Mouse (Mus musculus) T-helper 2 cell (primary cell): ENCODE results near the gene Clybl.

Experiments
- in situ Hi-C: fragments of 300-600 bp; cut with MboI, MseI; formaldehyde crosslinking; loops from one replicate; pipeline ENCODE4 v1.15.1; 2025; ENCODE audit warnings: high pct_unique_total_duplicates

Gene Clybl

DNA sequence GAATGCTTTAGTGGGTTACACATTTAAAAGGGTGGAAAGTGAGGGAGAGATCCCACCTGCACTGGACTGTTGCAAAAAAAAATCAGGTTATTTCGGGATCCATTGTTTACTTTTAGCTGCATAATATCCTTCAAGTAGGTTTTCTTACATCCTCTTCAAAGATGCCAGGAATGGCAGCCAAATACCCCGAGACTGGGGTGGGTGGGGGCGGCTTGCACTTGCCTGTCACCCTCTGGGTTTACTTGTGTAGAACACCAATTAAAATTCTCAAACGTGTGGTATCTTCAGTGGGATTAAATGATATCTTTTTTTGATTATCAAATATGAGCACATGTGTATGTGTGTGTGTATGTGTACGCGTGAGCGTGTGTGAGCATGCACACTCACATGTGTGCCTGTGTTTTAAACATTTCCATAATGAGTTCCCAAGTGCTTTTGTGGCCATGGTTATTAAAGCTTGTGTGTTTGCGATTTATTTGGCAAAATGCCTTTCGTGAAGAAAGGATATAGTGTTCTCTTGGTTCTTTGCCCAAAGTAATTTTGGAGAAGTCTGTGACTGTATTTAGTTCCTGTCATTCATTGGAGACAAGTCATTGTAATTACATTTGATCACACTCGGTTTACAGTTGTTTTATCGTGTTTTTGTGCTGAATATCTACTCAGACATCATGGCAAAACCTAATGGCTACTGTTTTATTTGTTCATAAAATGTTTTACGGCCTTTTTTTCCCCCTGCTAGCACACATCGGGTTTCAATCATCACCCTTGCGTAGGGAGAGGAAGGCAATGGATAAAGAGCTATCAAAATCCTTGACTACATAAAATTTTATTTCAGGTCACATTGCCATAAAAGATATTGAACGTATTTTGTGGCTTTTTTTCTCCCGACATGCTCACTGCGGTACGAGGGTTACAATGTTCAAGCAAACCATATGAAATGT lies 65.7 kb downstream of the Clybl start:
- in situ Hi-C loops, result no loop called here

DNA sequence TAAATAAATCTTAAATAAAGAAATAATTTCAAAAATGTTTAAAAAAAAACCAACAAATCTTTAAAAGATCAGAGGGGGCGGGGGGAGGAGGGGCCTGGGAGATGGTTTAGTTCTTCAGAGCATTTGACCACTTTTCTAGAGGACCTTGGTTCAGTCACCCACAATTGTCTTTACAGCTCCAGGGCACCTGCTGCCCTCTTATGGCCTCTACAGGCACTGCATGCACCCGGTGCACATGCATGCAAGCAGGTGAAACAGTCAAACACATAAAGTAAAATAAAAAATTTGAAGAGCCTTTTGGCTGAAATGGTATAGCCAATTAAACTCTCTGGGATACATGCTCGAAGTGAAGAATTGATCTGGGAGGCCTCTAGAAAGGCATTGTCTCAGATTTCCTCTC lies 67.6 kb downstream of the Clybl start:
- in situ Hi-C loops, result no loop called here

DNA sequence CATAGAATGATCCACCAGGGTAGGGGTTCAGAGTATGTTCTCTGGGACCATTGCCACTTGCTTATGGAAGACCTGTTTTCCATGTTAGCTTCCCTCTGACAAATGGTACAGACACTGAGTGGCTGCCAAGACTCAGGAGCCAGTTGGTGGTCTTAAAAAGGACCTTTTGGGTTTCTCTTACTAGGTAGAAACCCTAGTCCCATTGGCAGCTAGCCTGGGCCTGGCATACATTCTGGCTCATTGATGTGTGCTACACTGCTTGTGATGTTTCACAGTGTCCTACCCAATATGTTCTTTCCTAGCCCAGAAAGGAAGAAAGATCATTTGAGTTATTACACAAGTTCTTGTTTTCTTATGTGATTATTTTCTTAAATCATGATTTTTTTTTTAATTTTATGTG lies 69.8 kb downstream of the Clybl start:
- in situ Hi-C loops, result no loop called here

DNA sequence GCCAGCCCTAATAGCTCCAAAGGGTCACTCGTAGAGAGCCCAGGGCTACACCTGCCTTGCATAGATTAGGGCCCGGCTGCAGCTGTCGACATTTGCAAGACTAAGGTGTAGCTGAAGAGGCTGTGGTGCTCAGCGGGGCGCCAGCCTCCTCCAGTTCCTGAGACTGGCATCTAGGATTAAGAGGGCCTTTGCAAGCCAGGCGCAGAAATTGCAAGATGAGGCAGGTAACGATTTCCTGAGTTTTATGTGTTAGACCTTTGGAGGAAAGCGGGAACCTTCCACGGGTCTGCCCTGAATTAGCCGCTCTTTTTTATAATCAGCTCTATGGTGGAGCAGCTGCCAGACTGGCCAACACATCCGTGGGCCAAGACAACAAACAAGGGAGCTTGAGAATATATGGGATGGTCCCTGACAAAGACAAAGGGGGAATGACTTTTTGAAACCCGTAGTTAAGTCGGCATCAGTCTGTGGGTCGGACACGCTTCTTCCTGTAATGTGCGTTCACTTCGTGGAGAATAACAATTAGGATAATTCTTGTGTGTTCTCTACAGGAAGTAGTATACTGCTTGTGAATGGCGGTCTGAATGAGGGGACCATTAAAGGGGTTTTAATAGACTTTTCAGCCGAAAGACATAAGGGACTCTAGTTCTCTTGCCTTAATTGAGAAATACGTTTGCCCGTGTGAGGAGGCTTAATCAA lies 74.2 kb downstream of the Clybl start:
- in situ Hi-C loops, result no loop called here

DNA sequence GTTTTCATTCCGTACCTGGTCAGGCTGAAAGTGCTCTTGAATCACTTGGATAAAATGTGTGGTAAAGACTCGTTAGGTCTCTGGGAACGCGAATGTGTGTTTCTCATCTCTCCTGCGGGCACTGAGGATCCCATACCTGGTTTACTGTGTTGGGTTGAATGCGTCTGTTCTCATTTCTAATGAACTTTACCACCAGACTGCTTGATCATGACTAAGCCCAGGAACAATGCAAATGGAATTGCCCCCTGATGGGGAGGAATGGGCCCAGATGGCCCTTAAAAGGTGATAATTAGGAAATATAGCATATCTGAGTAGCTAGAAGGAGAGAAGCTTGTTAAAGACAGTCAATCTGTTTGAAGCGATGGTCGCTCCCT lies 74.7 kb downstream of the Clybl start:
- in situ Hi-C loops, result no loop called here

DNA sequence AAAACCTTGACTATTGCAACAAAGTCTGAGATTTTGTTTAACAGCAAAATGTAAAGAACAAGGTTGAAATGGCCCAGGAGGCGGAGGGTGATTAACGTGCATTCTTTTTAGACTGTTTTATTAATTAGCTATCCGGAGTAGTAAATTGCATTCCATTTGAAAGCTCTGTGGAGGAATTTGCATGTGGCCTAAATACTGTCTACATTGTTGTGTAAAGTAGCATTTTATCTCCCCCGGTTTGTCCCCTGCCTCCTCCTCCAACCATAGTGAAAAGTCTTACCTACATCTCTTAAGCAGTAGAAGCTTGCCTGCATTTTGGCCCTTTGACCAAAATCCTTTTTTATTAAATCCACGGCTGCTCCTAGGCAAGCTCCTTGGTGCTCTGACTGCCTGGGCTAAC lies 76.8 kb downstream of the Clybl start:
- in situ Hi-C loops, result no loop called here

DNA sequence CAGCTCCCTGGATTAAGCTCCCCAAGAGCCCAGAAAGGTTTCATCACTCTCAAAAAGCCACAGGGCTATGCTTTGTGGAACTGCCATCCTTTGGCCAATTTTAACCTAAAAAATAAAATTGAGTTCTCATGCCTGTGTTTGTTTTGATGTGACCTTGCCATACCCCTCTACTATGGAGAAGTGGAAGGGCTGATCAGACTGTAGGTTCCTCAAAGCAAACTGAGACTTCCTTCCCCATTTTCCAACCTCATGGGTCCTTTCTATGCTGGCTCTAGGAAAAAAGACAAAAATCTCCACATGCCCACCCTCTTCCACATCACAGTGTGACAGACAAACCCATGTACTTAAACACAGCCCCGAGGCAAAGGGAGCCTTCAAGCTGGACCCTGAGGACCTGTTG lies 79.7 kb downstream of the Clybl start:
- in situ Hi-C loops, result no loop called here

DNA sequence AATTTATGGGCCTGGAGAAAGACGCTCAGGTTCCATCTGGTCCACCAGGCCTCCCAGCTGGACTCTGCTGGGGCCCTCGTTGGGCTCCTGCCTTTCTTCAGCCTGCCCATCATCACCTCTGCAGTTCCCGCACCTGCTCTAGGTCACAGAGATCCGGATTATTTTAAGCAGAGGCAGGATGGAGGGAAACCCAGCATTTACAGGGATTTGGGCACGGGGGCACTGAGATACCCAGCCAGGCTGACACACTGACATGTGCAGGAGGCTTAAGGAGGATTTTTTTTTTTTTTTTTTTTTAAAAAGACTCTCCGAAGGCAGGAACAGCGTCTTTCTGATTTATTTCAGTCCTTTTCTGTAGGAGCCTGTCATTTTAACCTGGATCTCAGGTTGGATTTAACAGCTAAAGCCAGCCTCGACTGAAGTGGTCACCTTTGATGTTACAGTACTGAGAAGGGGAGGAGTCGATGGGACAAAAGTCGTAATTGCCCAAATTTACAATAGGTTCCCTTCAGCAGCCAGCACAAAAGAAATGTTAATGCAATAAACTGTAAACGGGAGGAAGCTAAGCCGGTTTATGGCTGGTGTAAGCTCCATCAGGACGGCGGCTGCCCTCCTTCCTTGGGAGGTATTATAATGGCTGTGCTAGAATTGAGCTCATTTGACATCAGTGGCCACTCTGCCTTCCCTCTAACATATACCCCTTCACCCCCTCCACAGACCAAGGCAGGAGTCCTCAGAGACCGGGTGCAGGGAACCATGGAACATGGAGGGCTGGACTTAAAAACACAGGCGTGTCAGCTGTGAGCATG lies 81.6 kb downstream of the Clybl start:
- in situ Hi-C loops, result no loop called here

DNA sequence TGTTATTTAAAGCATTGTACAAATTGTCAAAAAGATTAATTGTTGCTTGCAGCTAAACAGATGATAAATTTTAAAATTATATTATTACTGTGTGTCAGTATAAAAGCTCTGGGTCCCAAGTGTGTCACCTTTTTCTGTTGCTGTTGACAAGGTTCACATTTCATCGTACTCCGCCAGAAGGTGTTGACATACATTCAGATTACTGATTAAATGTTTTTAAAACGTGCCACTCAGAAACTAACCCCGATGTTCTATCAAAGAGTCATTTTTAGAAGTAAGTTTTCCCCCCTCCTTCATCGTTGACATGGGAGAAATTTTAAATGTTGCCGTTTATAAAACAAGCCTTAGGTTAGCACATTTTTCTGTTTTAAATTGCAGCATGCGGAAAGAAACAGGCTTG lies 83.7 kb downstream of the Clybl start:
- in situ Hi-C loops, result no loop called here

DNA sequence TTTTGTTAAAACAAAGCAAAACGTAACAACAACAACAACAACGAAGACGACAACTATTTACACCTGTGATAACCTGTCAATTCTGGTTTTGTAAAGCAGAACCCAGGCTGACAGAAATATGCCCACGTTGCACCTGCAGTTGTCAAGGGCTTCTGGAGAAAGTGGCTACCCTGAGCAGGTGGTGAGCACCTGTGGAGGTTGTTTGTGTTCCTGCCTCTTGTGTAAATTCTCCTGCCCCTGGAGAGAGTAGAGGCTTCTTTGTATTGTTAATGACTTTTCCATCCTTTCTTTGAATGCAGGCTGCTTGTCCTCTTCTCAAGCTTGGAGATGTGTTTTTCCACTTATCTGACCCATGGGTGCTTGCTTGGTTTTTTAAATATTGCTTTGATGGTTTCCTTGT lies 86.1 kb downstream of the Clybl start:
- in situ Hi-C loops, result no loop called here

DNA sequence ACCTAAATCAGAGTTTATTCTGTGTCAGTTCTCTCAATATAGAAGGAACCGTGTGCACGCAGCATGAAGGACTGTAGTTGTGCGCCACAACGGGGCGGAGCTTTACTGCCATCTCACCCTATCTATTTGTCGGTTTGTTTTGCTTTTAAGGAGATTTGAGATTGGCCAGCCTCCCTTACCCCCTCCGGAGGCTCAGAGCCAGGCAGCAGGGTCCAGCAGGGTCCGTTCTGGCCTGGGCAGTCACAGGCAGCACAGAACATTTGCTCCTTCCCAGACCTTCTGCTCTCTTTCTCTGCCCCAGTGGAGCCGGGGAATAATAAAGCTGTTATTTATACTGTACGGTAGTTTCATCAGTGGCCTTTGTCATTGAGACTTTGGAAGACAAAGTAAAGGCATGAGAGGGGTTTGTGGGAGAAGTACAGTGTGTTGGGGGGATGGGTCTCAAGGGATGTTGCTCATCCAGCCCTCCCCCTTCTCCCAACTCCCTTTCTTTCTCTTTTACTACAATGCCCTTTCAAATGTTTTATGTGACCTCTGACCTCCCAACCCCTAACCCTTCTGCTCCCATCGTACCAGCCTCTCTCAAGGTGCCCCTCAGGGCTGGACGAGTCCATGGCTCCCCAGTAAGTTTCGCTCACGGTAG lies 89.7 kb downstream of the Clybl start:
- in situ Hi-C loops, result no loop called here

DNA sequence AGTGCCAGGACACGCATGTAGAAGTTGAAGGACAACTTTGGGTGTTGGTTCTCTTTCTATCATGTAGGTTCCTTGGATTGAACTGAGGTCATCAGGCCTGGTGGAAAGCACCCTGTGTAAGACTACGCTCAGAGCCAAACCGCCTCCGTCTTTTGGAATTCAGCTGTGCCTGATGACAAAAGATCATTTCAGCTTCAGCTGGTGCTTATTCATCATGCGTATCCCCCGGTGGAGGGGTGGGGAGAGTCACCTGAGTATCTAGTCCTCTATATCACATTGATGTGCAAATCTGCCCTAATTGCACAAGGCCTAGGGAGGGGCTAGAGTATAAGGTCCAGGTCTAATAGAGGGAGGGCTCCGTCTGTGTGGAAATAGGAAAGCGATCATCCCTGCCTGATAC lies 95.6 kb downstream of the Clybl start:
- in situ Hi-C loops, result no loop called here

DNA sequence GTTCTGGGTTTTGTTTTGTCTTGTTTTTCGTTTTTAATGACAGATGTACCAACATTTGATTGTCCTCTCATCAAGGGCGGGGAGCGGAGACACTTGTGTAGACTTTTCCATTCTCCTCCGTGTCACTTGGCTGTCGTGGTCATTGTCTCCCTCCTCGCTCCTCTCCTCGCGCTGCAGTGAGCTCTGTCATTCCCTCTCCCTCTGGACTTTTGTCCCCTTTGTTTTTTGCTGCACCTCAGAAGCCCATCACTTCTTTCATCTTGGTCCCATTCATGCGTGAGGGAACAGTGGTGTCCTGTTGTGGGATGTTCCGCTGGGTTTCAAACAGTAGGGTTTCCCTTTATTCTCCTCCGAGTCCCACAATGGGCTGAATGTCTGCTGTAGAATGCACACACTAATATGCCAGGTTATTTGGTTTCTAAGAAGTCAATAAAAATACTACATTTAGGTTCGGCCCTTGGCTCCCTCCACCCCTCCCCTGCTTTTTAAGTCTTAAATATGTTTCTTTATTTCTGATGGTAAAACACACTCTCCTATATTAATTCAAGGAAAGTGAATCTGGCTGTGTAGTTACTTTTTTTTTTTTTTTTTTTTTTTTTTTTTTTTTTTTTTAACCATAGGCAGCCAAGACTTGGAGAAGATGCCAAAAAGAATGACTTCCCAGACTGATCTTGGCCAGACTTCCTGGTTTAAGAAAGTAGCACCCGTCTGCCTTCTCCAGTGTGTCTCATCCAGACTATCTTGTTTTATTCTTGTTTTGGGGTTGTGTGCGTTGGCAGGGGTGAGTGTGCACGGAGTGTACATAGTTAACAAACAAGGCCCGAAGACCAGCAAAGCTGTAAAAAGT lies 98.2 kb downstream of the Clybl start:
- in situ Hi-C loops, result no loop called here

DNA sequence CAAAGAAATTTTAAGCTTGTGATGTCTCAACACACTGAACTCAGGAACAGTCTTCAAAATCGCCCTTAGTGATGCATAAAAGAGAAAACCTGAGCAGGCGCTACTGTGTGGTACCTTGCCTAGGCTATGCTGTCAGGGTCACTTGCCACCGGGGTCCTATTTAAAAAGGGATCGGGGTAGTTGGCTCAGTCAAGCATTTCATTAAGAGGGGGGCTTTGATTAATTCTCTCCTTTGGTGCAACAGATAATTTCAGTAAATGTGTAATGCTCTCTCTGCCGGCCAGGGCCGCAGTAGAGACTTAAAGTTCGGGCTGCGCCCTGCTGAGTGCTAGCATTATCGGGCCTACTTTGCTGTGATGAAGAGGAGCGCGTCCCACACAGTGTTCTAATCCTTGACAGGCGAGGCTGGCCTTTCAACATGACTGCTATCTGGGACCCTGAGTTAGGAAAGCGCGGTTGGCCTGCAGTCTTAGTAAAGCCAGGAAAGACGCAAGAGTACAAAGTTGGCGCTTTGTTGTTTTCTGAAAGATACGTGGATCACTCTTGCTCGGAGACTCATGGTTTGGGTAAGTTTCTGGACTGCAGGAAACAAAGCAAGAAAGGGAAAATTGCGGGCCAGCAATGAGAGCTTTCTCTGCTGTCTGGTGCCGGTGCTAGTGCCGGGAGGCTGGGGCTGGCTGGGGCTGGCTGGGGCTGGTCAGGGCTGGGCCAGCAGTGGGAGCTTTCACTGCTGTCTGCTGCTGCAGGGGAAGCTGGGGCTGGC lies 99.0 kb downstream of the Clybl start:
- in situ Hi-C loops, result no loop called here

DNA sequence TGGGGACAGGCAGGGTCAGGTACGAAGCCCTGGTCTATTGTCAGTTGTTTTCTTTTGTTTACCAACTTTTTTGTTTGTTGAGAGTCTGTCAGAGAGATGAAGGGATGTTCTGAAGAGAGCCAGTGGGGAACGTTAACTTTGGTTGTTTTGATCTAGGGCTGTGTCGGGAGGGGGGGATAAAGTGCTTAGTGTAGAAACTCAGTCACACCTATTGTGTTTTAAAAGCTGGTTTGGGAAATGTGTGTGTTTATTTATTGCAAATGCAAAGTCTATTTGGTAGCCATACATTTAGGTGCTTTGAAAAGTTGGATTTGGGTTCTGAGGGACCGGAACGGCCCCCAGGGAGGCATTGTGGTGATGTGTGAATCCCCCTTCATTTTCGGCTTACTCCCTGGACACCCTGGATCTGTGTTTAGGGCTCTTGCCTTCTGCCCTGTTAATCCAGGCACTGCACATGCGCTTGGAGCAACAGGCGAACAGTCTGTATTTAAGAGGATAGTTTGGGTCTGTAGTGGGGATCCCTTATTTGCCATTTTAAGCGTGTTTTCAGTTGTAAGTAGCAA lies 99.6 kb downstream of the Clybl start:
- in situ Hi-C loops, result no loop called here

DNA sequence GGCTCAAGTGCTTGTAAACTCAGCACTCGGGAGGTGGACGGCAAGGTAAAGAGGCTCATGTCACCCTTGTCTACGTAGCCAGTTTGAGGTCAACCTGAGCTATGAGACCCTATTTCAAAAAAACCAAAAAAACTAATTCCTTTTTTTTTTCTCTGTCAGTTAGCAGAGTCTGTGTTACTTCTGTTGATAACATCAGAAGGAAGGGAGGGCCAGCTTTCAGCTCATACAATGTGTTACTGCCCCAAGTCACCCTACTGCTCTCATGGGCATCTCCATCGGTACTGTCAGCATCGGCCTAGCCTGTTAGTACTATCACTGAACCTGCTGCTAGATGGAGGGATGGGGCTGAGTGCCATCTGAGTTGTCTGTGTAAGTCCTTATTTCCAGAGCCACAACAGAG lies 102.5 kb downstream of the Clybl start:
- in situ Hi-C loops, result no loop called here

DNA sequence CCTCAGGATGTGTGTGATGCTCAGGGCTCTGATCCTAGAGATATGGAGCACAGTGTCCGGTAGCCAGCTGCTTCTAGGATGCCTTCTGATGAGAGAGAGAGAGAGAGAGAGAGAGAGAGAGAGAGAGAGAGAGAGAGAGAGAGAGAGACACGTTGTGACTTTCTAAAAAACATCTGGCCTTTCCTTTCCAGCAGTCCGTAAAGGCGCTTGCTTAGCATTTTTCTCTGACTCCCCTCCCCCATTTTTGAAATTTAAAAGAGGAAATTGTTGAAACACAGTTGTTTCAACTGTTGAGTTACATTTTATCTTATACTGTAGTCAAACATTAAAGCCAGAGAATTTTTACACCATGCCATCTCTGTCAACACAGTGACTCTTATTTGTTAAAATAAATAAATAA lies 114.9 kb downstream of the Clybl start:
- in situ Hi-C loops, result no loop called here

DNA sequence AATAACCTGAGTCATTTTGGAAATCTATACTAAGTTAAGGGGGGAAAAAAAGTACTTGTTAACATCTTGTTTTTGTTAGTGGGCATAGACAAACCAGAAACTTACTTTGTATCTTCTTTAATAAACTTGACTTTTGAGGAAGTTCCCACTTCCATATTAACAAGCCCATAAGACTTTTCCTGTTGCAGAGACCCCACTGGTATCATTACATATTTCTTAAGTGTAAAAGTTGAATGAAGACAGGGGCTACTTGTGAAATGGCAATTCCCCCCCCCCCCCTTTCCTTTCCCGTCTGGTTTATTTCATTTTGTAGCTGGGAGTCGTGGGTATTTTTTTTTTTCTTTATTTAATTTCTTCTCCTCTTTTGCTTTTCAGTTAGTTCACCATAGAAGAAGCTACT lies 115.4 kb downstream of the Clybl start:
- in situ Hi-C loops, result no loop called here

DNA sequence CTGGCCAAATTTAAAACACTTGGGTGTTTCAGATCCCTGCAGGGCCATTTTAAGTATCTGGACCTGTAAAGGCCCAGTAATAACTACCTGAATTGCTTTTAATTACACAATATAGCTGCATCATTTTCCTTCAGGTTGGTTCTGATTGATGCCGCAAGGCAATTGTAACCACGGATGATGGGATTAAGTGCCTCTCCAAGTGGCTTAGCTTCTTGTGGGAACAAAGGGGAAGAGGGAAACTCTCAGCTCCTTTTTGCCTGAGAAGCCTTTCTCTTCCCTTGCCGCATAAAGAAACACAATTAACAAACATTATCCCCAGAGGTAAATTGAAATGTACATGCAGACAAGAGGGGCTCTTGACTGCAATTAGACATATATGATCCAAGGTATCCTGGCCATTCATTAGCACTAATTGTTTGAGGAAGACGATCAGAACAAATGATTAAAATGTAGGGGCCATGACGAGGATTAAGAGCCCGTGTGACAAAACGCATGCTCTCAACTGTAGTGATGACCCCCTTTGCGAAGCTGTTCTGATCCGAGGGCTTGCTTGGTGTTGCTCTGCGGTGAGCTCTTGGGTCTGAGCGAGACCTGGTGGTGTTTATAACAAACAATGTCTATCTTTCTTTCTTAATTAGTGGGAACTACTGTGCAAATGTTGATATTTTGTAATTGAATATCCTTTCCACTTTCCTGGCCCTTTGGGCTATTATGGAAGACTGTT lies 116.0 kb downstream of the Clybl start:
- in situ Hi-C loops, result no loop called here
